Mouse (Mus musculus): Measurements from ENCODE around the gene Gm21518.
"Not testable (repeated sequence)": the region's sequence is repeated elsewhere in the genome, so short reads cannot be mapped to it uniquely, and the experiment has no call there.

Gm21518 gene

DNA sequence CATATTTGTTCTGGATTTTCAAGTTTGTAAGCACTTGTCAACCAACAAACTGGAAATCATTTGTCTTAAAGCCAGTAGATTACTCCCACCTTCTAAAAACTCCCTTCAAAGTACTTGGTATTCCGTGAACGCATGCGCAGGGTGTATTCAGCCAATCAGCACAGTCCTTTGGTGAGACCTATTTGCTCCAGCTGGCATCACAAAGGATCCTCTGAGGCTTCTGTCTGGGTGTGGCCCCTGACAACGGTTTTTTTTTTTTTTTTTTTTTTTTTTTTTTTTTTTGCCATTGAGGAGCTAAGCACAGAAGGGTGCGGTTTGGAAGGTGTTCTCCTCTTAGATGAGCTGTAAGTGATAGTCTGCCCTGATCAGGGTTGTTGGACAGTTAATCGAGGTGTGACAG, at the start of gene Gm21518:
Gene Gm21518 (plus strand): TSS at position 301 of the 400 bp plus-strand sequence.
- DNase-seq (ENCODE audit: low spot score in 2 of 2): not testable (repeated sequence)
